Mouse (Mus musculus): Measurements from ENCODE around the gene Hoxb5. TPM values are rescaled to one million over a fixed set of nuclear protein-coding genes. Genes with fewer than 3 reads are reported as not detected.

Gene Hoxb5
- total RNA-seq, 2 experiments from 2014 or later, result not detected

DNA sequence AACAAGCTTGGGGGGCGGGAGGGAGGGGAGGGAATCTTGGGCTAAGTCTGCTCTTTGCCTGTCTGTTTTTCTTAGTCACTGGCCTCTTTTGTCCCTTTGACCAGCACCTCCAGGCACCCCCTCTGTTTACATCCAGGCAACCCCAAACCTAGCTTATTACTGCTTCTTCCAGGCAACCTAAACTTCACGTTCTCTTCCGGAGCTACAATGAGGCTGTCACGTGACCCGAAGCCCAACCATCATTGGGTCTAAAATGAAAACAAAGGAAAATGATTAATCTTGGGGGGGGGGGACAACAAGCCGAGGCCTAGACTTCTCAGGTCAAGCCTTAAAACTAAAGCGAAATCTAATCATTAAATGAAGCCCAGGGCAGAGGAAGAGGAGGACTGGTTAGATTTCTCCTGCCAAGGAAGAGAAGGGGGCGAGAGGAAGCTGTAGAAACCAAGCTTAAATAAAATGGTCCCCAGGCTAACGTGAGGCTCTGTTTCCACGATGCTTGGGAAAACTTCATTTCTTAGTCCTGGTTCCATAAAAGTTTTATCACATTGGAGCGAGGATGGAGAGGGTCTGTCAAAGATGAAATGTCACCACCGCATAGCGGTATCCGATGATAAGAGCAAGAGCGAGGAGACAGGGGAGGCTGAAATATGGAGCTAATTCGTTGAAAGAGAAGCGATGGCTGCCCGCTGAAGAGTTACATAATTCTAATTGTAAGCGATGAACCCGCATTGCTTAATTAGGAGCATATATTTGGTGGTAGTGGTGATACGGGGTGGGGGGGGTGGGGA, 45.2 kb downstream of the Hoxb5 start:
- no peak for ATAC-seq (replicated peaks; ENCODE audit: low FRiP score, low TSS enrichment, poor library complexity, severe bottlenecking)

DNA sequence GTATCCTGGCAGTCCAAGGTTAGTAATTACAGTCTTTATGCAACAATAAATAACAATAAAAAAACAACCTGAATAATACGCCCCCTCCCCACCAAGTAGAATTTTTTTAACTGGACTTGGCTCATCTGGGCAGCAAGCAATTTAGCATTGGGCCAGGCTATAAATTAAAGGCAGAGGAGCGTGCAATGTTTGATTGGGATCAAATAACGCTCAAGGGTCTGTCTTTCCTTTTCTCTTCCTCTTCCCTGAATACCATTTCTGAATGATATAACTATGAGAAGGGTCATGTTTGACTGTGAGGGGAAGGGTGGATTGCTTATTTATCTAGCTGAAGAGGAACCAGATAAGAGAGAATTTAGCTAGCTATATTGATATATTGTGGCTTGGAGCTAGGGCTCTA, 45.9 kb downstream of the Hoxb5 start:
- ATAC-seq (replicated peaks; ENCODE audit: low FRiP score, low TSS enrichment, poor library complexity, severe bottlenecking), result no peak

DNA sequence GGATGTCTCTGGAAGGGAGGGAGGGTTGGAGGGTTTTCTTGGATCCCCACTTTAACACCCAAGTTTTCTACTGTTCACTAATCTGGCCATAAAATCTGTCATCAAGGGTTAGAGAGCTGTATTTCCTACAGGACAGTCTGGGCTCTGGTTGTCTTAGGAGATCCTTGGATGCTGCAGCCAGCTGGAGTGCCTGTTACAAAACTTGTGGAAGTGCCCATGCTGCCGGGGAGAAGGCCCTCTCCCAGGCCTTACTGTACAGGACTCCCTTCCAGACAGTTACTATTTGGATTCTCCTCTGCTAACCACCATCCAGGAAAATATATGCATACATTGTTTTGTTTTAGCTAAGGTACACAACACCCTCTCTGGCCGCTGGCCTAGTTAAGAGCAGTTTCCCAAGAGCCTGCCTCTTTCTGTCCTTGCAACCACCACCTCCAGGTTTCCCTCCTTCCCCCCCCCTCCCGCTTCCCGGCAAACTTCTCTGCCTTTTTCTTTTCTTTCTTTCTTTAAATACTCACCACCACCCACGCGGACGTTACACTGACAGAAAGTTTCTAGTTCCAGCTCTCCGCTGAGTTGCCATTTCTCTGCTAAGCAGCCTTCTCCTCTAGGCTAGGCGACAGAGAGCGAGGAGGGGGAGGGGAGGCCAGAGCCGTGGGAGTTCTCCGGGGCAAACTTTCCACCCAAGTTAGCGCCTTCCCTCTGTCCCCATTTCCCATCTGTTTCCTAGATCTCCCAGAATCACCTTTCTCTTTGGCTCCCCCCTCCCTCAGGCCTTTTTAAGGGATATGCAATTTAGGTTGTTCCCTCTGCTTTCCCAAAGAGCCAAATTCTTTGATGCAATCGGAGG, 46.6 kb downstream of the Hoxb5 start:
- no peak for ATAC-seq (replicated peaks; ENCODE audit: low FRiP score, low TSS enrichment, poor library complexity, severe bottlenecking)

DNA sequence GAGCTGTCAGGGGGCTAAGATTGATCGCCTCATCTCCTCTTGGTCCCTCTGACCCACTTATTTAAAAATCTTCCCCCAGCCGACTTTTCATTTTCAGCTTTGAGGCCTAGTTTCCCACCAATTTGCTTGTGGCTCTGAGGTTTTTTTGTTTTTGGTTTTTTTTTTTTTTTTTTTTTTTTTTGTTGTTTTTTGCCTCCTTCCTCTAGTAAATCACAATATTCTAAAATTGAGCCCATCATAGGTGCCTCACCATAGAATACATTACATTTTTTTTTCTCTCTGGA, 47.1 kb downstream of the Hoxb5 start, which contains the start of gene Hoxb2:
Hoxb2 (plus strand) TSS at position 185 of the 284 bp plus-strand sequence.
- ATAC-seq (replicated peaks; ENCODE audit: low FRiP score, low TSS enrichment, poor library complexity, severe bottlenecking), result no peak

DNA sequence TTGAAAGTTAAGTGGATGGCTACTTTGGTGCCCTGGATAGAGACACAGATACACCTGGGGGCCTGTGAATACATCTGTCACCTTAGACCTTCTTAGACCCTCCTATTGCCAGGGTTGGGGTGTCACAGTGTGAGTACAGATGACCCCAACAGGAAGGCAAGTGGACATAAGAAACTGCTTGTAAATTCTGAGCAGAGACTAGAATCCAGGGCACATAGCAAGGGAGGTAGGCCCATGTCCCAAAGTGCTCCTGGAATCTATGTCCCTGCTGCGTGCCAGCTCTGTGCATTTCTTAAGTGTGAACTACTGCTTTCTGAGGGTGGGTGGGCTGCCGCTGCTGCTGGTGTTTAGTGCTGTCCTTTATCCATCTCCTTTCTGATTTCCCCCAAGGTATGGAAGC, 47.7 kb downstream of the Hoxb5 start:
- ATAC-seq (replicated peaks; ENCODE audit: low FRiP score, low TSS enrichment, poor library complexity, severe bottlenecking), result no peak

DNA sequence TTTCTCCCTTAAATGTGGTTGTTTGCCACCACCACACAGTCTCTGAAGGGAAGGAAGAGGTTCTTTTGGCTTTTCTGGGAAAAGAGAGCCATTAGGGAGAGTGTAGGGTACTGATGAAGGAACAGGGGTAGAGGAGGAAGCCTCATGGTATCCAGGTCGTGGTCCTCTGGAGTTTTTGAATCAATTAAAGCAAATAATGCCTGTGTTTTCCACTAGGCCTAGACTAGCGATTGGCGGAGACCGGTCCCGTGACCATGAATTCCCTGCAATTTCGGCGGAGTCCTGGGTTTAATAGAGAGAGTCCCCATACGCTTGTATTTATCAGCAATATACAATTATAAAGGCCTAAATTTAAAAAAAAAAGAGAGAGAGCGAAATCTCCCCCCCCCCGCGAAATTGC, 48.2 kb downstream of the Hoxb5 start:
- no peak for ATAC-seq (replicated peaks; ENCODE audit: low FRiP score, low TSS enrichment, poor library complexity, severe bottlenecking)

DNA sequence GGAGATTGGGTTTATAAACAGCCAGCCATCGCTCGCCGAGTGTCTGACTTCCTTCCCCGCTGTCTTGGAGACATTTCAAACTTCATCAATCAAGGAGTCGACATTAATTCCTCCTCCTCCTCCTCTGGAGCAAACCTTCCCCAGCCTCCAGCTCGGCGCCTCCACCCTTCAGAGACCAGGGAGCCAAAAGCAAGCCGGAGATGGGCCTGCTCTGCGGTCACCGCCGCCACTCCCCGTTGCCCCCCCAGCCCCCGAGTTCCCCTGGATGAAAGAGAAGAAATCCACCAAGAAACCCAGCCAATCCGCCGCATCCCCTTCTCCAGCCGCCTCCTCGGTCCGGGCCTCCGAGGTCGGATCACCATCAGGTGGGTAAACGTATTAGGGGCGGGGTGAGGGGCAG, 48.7 kb downstream of the Hoxb5 start:
- no peak for ATAC-seq (replicated peaks; ENCODE audit: low FRiP score, low TSS enrichment, poor library complexity, severe bottlenecking)

DNA sequence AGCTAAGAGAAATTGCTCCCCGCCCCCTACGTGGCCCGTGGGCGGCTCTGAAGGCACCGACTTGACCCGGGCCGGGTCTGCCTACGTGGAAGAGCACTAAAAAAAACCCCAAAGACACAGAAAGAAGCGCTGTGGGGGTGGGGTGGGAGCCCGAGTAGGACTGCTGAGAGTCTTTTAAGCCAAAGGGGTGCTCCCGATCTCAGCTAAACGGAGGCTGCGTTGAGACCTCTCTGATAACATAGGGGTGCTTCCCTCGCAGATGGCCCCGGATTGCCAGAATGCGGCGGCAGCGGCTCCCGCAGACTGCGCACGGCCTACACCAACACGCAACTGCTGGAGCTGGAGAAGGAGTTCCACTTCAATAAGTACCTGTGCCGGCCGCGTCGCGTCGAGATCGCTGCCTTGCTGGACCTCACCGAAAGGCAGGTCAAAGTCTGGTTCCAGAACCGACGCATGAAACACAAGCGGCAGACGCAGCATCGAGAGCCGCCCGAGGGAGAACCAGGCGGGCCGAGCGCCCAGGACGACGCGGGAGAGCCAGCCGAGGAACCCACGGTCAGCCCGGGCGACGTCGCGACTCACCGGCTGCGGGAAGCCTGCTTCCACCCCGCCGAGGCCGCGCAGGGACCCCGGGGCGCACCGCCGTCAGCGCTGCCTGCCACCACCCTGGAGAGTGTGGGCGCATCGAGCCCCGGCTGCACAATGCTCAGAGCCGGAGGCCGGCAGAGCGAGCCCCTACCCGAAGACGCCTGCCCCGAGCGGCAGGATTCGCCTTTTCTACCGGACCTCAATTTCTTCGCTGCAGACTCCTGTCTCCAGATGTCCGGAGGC, 49.8 kb downstream of the Hoxb5 start:
- 0 out of 2 replicates have a peak, but pooled peaks have one; percentile 41 for ATAC-seq (replicated peaks; ENCODE audit: low FRiP score, low TSS enrichment, poor library complexity, severe bottlenecking)

DNA sequence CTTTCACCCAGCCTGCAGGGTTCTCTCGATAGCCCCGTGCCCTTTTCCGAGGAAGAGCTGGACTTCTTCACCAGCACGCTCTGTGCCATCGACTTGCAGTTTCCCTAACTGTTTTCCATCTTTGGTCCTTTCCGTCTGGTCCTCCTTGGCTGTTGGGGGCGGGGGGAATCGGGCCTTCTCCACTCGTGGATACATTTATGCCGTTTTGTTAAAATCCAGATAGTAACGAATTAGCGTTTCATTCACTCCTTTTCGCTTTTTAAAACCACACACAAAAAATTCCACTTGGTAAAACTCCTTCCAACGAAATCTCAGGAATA, 50.3 kb downstream of the Hoxb5 start:
- no peak for ATAC-seq (replicated peaks; ENCODE audit: low FRiP score, low TSS enrichment, poor library complexity, severe bottlenecking)

DNA sequence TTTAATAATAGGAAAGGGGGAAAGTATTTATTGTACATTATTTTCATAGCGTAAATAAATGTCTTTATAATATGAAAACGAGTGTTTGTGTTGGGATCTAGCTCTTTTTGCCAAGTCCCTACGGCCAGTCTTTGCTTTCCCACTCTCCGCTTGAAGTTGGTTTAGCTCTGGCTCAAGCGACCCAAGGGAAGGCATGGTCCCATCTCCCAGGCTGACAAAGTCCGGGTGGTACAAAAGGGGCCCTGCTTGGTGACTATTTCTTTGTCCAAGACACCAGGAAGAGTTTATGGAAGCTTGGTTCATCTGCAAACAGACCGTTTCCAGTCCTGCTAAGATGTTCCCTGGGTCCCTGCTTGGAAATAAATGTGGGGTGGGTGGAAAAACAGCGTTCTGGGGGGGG, 50.8 kb downstream of the Hoxb5 start:
- no peak for ATAC-seq (replicated peaks; ENCODE audit: low FRiP score, low TSS enrichment, poor library complexity, severe bottlenecking)

DNA sequence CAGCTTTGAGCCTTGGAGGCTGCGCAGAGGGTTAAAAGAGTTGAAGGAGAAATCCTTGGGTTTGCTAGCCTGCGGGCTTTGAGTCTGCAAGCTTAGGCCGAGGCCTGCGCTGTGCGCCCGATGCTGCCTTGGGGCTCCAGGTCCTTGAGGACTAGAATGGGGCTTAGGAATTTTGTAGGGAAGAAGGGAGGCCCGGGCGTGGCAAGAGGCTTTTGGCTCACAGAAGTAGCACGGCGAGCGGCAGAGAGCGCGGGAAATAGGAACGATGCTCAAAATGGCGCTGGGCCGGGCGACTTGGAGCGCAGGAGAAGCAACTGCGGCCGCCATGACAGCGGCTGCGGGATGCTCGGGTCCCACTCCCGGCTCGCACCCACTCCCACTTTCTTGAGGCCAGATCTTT, 51.2 kb downstream of the Hoxb5 start:
- no peak for ATAC-seq (replicated peaks; ENCODE audit: low FRiP score, low TSS enrichment, poor library complexity, severe bottlenecking)

DNA sequence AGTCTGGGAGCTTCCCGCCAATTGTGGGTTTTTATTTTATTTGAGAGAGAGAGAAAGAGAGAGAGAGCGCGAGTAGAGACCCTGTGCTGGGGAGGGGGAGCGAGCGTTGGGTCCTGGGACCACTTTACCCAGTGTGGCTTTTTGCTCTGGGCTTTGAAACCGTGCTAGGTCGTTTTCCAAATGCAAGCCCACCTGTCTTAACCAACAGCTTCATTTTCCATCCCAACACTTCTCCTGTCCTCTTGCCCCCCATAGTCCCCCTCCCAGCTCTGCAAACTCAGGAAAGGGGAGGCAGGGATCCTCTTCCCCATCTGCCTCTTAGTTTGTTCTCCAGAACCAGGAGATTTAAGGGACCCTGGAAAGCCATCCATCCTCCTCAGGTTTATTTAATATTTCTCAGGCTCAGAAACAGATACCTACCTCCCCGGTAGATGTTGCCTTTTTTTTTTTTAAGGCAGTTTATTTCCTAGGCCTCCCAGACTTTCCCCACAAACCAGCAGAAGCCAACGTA, 51.7 kb downstream of the Hoxb5 start:
- ATAC-seq (replicated peaks; ENCODE audit: low FRiP score, low TSS enrichment, poor library complexity, severe bottlenecking), result no peak

Other genes with a start within 250 kb of the Hoxb5 start
- 25.4 and 27.5 TPM in 2 replicates for gene Ube2z, start 237.9 kb upstream of the Hoxb5 start, total RNA-seq (2014; fragmentation: Nextera tagmentation)
- 14.6 and 19.4 TPM in 2 replicates for gene Ube2z, start 237.9 kb upstream of the Hoxb5 start, total RNA-seq (2017)
- gene Atp5g1, start 227.7 kb upstream of the Hoxb5 start, total RNA-seq (2014; fragmentation: Nextera tagmentation), result 878 and 1,130 TPM in 2 replicates
- 87.7 and 137 TPM in 2 replicates for gene Atp5g1, start 227.7 kb upstream of the Hoxb5 start, total RNA-seq (2017)
- not detected in 2 replicates for gene Calcoco2, start 191.4 kb upstream of the Hoxb5 start, total RNA-seq (2014; fragmentation: Nextera tagmentation)
- not detected in 2 replicates for gene Calcoco2, start 191.4 kb upstream of the Hoxb5 start, total RNA-seq (2017)
- not detected in 2 replicates for gene Ttll6, start 169.6 kb upstream of the Hoxb5 start, total RNA-seq (2014; fragmentation: Nextera tagmentation)
- not detected in 2 replicates for gene Ttll6, start 169.6 kb upstream of the Hoxb5 start, total RNA-seq (2017)
- not detected in 2 replicates for gene Hoxb13, start 109.0 kb upstream of the Hoxb5 start, total RNA-seq (2014; fragmentation: Nextera tagmentation)
- not detected in 2 replicates for gene Hoxb13, start 109.0 kb upstream of the Hoxb5 start, total RNA-seq (2017)
- not detected in 2 replicates for gene Hoxb9, start 31.9 kb upstream of the Hoxb5 start, total RNA-seq (2014; fragmentation: Nextera tagmentation)
- gene Hoxb9, start 31.9 kb upstream of the Hoxb5 start, total RNA-seq (2017), result not detected in 2 replicates
- gene Hoxb8, start 21.4 kb upstream of the Hoxb5 start, total RNA-seq (2014; fragmentation: Nextera tagmentation), result not detected in 2 replicates
- not detected in 2 replicates for gene Hoxb8, start 21.4 kb upstream of the Hoxb5 start, total RNA-seq (2017)
- gene Hoxb7, start 16.7 kb upstream of the Hoxb5 start, total RNA-seq (2014; fragmentation: Nextera tagmentation), result not detected in 2 replicates
- gene Hoxb7, start 16.7 kb upstream of the Hoxb5 start, total RNA-seq (2017), result not detected in 2 replicates
- not detected in 2 replicates for gene Hoxb6, start 10.9 kb upstream of the Hoxb5 start, total RNA-seq (2014; fragmentation: Nextera tagmentation)
- 0.72 TPM in 1 of 2 replicates, not detected in the other for gene Hoxb6, start 10.9 kb upstream of the Hoxb5 start, total RNA-seq (2017)
- 0.12 and 0.66 TPM in 2 replicates for gene Hoxb4, start 14.9 kb downstream of the Hoxb5 start, total RNA-seq (2014; fragmentation: Nextera tagmentation)
- gene Hoxb4, start 14.9 kb downstream of the Hoxb5 start, total RNA-seq (2017), result 0.70 and 1.9 TPM in 2 replicates
- gene Hoxb3, start 20.0 kb downstream of the Hoxb5 start, total RNA-seq (2014; fragmentation: Nextera tagmentation), result 0.28 and 0.79 TPM in 2 replicates
- gene Hoxb3, start 20.0 kb downstream of the Hoxb5 start, total RNA-seq (2017), result not detected in 2 replicates
- gene Hoxb2, start 47.2 kb downstream of the Hoxb5 start, total RNA-seq (2014; fragmentation: Nextera tagmentation), result 0.37 TPM in 1 of 2 replicates, not detected in the other
- 0.42 TPM in 1 of 2 replicates, not detected in the other for gene Hoxb2, start 47.2 kb downstream of the Hoxb5 start, total RNA-seq (2017)
- not detected in 2 replicates for gene Hoxb1, start 62.4 kb downstream of the Hoxb5 start, total RNA-seq (2014; fragmentation: Nextera tagmentation)
- not detected in 2 replicates for gene Hoxb1, start 62.4 kb downstream of the Hoxb5 start, total RNA-seq (2017)
- gene Skap1, start 161.3 kb downstream of the Hoxb5 start, total RNA-seq (2014; fragmentation: Nextera tagmentation), result 2.7 and 11.3 TPM in 2 replicates
- 3.7 TPM in 1 of 2 replicates, not detected in the other for gene Skap1, start 161.3 kb downstream of the Hoxb5 start, total RNA-seq (2017)

All from megakaryocyte-erythroid progenitor cell, adult 5-6 weeks (primary cell).